Mouse (Mus musculus) frontal cortex, postnatal 36 days (tissue): ENCODE results near the gene Slc11a2.
"Not testable (repeated sequence)": the region's sequence is repeated elsewhere in the genome, so short reads cannot be mapped to it uniquely, and the experiment has no call there.

Experiments
- DNase-seq, 2 experiments: peaks; one replicate each; pipeline ENCODE4 v3.0.0; 2022; ENCODE audit warnings: low spot score in 2 of 2

Slc11a2 gene

GRCm38 (mm10) chr15:100403318-100404000 lies 21.4 kb downstream of the Slc11a2 start:
- DNase-seq = no peak

- DNase-seq = no peak
Observed at GRCm38 (mm10) chr15:100402798-100403197, 22.1 kb downstream of the Slc11a2 start.

GRCm38 (mm10) chr15:100402347-100402746 lies 22.5 kb downstream of the Slc11a2 start:
- no peak for DNase-seq

GRCm38 (mm10) chr15:100401811-100402210 lies 23.1 kb downstream of the Slc11a2 start:
- no peak for DNase-seq

- DNase-seq = no peak
Observed at GRCm38 (mm10) chr15:100400592-100401250, 24.2 kb downstream of the Slc11a2 start.

- DNase-seq = no peak
Observed at GRCm38 (mm10) chr15:100395561-100395960, 29.3 kb downstream of the Slc11a2 start.

- no peak for DNase-seq
Observed at GRCm38 (mm10) chr15:100393016-100393415, 31.9 kb downstream of the Slc11a2 start.

GRCm38 (mm10) chr15:100391599-100391998 lies 33.3 kb downstream of the Slc11a2 start:
- no peak for DNase-seq

GRCm38 (mm10) chr15:100391066-100391465 lies 33.8 kb downstream of the Slc11a2 start:
- DNase-seq = no peak

- no peak for DNase-seq
Observed at GRCm38 (mm10) chr15:100388886-100389285, 36.0 kb downstream of the Slc11a2 start.

- DNase-seq = no peak
Observed at GRCm38 (mm10) chr15:100388224-100388835, 36.5 kb downstream of the Slc11a2 start.

GRCm38 (mm10) chr15:100387544-100388223 lies 37.2 kb downstream of the Slc11a2 start:
- no peak for DNase-seq

- no peak for DNase-seq
Observed at GRCm38 (mm10) chr15:100385705-100386104, 39.2 kb downstream of the Slc11a2 start.

GRCm38 (mm10) chr15:100380104-100380503 lies 44.8 kb downstream of the Slc11a2 start:
- DNase-seq = no peak

- no peak for DNase-seq
Observed at GRCm38 (mm10) chr15:100379658-100380057, 45.2 kb downstream of the Slc11a2 start.

- DNase-seq = peak in 1 of 2 experiments; percentile 24
Observed at GRCm38 (mm10) chr15:100377847-100378505, 46.9 kb downstream of the Slc11a2 start.

GRCm38 (mm10) chr15:100375066-100375465 lies 49.8 kb downstream of the Slc11a2 start:
- peak; percentile 62 to 87 for DNase-seq

- no peak for DNase-seq
Observed at GRCm38 (mm10) chr15:100367119-100367518, 57.8 kb downstream of the Slc11a2 start.

- not testable (repeated sequence) for DNase-seq
Observed at GRCm38 (mm10) chr15:100365967-100366366, 58.9 kb downstream of the Slc11a2 start.

- DNase-seq = no peak
Observed at GRCm38 (mm10) chr15:100364242-100364641, 60.6 kb downstream of the Slc11a2 start, which contains the start of gene Higd1c. Gene Higd1c (plus strand): TSS chr15:100364542.

GRCm38 (mm10) chr15:100355876-100356275 lies 69.0 kb downstream of the Slc11a2 start:
- no peak for DNase-seq

GRCm38 (mm10) chr15:100353399-100353798 lies 71.5 kb downstream of the Slc11a2 start:
- DNase-seq = not testable (repeated sequence)
